Mouse (Mus musculus) CH12.LX (cell line): ENCODE measurements around the gene Stox1.

Experiments
- EP300 ChIP-seq: IDR thresholded peaks from 2 replicates; pipeline ENCODE4 v1.6.1; 2011; ENCODE audit warnings: low read length, improper control_type of control experiment
- GABPA ChIP-seq: IDR thresholded peaks from 2 replicates; pipeline ENCODE4 v1.6.1; 2012; ENCODE audit warnings: low read depth, low read length, improper control_type of control experiment, inconsistent platforms; ENCODE audit not compliant: insufficient replicate concordance
- ZC3H11A ChIP-seq: IDR thresholded peaks from 2 replicates; pipeline ENCODE4 v1.6.1; 2012; ENCODE audit warnings: low read depth, mild to moderate bottlenecking, inconsistent platforms, low read length, improper control_type of control experiment

- no peak for TF ChIP-seq GABPA
- TF ChIP-seq EP300 = peak; percentile 57
- TF ChIP-seq ZC3H11A = no peak
These were observed 11.2 kb upstream of the Stox1 start for GRCm38 (mm10) chr10:62736965-62737688.
